Mouse (Mus musculus): ENCODE measurements at regions not wholly inside any gene's neighbourhood (a gene's known extent, or its start where the extent isn't known, plus 50 kb on each side); places are given as distances from the start of the nearest gene placed in this dataset.

DNA sequence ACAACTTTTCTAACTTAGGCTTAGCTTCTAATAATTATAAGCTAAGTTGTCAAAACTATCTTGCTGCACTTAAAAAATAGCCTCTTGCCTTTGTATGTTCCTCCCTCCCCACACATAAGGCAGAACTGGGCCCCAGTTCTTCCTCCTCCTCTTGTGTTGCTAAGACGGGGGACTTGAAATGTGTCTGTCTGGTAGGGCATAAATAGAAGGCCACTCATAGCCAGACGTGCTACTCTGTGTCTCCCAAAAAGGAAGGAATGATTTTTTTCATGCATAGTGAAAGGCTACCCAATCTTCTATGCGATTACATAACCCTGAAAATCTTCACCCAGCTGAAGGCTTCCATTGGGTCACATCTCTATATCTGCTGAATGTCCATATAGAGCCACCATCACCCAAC, 183.5 kb downstream of the Hsfy2 start:
- DNase-seq (ENCODE audit: low spot score), result no peak

DNA sequence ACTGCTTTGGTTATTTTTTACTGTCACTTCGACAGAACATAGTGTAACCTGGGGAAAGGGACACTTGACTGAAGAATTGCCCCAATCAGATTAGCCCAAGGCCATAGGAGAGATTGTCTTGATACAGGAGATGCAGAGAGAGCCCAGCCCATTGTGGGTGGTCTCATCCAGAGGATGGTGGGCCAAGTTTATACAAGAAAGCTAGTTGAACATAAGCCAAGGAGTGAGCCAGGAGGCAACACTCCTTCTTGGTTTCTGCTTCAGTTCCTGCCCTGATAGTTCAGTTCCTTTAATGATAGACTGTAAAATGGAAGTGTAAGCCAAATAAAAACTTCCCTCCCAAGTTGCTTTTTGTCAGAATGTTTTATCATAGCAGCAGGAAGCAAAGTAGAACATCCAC, 194.4 kb downstream of the Hsfy2 start:
- DNase-seq (ENCODE audit: low spot score), result no peak

DNA sequence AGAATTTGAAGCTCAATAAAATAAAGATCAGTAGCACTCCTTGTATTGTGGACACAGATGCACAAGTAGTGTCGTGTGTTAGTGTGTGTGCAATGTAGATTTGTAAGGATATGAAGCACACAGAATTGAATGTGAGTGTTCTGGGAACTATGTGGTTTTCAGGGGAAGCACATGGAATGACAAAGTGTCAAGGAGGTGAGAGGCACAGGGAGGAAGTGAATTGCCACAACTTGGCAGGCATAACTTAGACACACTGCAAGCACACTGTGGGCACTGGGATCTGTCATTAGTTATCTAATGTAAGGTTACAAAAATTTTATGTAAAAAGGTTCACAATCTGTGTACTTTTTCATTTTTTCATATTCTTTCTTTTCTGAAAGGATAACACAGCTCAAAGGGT, 230.4 kb downstream of the Hsfy2 start:
- no peak for DNase-seq (ENCODE audit: low spot score)

DNA sequence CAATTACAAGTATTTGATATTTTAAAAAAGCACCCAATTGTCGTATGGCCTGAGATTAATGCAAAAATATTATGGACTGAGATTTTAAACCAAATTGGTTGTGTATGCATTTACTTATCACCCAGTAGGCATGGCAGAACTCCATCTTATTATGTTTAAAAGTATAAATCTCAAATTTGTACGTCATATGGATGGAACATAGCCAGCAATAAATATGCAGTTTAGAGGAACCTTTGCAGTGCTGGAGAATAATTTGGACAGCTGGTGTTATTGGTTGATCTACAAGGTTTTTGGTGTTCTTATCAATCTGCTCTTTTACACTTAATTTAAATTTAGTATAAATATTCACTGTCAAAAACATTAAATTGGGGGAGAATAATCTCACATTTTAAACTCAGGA, 233.9 kb downstream of the Hsfy2 start:
- no peak for DNase-seq (ENCODE audit: low spot score)

DNA sequence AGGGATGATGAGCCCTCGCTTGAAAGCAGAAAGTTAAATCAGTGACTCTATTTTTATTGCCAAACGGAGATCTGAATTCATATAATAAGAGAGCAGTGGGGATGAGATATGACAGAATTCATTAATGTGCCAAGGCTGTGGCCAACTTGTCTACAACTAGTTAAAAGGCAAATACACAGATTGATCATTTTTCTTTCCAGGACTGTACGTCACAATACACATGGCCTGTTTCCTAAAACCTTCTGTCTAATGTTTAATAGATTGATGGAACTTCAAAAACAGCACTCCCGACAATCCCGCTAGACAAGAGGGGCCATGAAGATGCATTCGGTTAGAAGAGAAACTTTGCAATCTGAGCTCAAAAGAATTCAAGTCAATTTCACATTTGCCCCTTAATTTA, 241.4 kb downstream of the Hsfy2 start:
- no peak for DNase-seq (ENCODE audit: low spot score)

DNA sequence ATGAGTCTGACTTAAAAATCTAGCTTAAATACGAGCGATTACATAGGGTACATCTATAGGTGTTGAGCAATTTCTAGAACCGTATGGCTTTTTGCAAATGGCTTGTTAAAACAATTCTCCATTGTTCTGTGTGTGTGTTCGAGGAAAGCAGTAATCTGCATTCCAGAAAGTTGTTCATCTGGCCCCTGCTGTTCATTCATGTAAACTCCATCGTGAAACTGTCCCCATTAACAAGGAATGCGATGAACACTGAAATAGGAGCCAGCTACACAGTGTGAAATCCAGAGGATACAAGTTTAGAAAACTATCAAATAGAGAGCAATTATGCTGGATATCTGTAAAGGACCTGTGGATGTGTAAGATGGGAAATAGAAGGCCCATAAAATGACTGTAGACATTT, 250.1 kb downstream of the Hsfy2 start:
- no peak for DNase-seq (ENCODE audit: low spot score)

DNA sequence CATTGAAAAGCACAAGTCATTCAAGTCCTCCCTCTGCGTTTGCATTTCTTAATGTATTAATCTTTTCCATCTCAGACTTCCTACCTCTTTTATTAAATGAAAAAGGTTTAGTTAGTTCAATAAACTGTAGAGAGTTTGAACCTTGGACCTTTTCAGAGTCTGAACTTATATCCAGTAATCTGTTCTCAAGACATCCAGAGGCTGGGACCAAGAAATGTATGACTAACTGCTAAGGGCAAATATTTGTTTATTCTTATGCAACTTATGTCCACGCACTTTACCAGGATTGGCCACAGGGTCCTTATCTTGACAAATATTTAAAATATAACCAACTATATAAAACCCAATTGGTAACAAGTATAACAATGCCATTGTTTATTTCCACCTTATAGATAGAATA, 270.9 kb downstream of the Hsfy2 start:
- DNase-seq (ENCODE audit: low spot score), result no peak

DNA sequence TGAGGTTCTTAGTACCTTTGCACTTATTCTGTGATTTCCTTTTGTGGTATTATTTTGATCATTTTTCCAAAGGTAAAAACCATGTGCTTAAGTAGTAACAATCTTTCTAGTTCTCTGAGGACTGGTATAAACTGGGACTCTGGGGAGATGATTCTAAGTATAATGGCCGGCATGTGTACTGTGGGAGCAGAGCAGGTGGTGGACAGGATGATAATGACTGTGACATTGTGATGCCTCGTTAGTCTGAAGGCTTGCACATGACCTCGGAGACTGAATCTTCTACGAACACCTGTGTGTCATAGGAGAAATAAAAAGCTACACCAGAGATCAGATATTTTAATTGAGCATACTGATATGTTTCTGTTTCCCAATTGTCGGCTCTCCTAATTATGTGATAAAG, 276.4 kb downstream of the Hsfy2 start:
- no peak for DNase-seq (ENCODE audit: low spot score)

DNA sequence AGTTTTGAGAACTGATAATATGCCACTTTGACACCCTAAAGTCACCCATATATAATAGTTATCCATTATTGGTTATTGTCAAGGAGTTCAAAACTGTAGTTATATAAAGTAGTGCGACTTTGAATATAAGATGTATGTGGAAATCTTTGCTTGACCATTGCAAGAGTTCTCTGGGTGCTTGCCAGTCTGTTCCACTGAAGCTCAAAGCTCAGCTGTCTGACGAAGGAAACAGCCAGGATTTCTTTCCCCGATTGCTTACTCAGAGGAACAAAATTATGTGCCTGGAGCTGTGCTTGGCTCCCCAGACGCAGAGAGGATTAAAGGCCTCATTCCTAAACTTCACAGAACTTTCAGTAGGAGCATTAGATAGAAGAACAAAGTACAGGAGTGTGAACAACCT, 290.6 kb downstream of the Hsfy2 start:
- no peak for DNase-seq (ENCODE audit: low spot score)

DNA sequence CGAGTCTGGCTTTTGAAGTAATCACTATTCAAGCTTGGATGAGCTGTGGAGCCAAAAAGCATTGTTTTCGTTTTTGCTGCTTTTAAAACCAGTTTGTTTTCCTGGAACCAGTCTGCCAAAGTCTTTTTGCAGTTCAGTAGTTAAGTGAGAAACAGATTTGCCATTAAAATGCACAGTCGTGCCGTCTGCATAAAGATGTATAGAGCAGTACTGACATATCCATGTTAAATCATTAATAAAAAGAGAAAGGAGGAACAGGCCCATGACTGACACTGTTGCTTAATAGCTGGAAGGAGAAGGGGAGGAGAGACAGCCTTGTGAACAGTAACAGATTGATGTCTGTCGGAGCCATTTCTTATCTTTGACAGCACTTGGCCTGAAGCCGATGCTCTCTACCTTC, 292.3 kb downstream of the Hsfy2 start:
- DNase-seq (ENCODE audit: low spot score), result no peak

DNA sequence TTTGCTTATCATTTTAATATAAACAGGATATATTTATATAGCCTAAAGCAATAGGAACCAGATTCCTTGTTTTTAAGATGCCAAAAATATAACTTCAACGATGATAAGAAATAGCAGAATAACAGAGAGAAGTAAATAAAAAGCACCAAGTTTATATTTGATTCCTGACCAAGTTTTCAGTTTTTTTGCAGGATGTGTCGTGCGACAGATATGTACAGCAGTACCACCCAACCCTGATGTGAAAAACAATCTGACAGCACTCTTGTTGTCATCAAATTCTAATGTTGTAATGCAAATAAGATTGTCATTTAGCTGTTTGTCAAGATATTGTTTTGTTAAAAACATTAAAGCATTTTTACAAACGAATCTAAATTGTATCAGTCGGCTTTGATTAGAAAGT, 309.9 kb downstream of the Hsfy2 start:
- DNase-seq (ENCODE audit: low spot score), result no peak

DNA sequence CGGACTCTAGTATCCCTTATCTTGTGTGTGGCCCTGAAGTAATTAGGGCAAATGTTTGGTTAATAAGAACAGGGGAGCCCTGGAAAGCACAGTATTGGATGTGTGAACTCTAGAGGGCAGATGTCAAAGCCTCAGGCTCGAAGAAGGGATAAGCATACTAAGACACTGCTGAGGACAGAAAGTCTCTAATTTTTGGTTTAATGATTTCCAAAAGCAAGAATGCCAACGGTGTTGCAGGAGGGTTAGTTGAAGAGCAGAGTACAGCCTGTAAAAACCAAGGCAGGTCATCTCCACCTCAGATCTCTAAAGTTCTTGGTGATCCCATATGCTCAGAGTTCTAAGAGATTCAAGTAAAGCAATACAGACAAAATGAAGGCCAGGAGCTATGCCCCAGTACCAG, 328.6 kb downstream of the Hsfy2 start:
- no peak for DNase-seq (ENCODE audit: low spot score)

DNA sequence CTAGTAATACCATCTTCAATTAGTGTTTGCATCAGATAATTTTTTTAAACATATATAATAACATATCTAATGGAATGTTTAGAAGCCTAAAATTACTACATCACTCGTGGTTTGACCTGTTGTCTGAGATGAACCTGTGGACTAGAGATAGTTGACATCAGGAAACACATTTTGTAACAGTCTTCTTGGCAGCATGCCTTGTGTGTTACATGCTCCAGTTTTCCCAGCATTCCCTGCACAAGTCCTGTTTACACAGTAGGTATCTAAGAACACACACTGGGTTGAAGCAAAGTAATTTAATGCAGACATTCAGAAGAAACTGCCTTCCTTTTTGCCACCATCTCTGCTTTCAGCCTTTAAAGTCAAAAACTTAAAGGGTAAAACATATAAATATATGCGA, 342.8 kb downstream of the Hsfy2 start:
- no peak for DNase-seq (ENCODE audit: low spot score)

DNA sequence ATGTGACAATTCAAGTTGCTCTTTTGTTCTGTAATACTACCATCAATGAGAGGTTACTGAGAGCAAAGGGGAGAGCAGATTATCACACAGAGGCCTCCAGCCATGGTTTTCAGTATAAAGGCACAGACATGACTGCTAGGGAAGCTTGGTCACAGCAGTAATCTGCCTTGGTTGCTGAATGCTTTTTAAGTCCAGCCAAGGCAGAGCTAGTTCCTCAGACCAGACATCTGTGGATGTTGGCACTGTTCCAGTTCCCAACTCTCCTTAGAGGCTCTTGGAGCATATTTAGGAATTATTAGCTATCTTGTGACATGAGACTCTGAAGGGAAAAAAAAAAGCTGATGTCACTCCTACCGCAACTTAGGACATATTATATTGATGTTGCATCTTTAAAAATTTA, 347.5 kb downstream of the Hsfy2 start:
- no peak for DNase-seq (ENCODE audit: low spot score)

DNA sequence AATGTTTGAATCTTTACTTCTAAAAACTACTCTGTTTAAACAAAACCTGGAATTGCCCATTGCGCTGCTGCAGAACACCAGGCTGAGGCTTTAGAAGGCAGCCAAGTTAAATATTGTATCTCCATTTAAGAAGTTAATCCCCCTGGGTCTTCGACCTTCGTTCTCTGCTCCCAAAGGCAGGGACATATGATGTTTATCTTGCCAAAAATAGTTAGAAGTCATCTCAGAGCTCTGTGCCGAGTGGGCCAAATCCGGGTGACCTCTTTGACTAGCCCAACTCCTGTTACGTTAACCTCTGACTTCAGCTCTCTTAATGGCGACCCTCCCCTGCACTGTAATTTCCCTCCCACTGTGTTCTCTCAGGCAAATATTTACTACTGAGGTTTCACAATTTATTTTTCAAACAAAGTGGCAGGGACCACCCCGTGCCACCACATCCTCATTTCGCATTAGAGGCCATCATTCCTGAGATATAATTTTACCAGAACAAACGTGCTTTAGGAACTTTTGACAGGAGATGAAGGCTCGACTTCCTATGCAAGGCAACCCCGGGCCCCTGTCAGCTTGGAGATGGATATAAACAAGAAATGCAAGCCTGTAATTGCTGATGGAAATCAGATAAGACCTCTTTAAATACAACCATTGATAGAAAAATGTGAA, 350.7 kb downstream of the Hsfy2 start:
- DNase-seq (ENCODE audit: low spot score), result no peak

DNA sequence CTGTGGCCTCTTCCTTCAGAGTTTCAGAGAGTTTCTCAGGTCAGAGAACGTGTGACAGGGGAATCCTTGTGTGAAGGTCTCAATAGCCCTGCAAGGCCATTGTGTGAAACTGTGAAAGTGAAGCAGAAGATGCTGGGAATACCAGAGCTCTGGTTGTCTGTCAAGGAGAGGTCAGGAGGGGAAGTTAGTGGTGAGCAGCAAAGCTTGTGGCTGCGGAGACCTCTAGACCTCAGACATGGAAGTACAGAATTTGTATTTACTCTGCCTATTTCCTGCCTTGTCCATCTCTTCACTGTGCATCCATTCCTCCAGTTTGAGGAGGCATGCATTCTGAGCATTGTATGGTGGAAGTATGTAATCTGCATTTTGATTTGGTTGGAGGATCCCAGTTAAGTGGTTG, 375.5 kb downstream of the Hsfy2 start:
- DNase-seq (ENCODE audit: low spot score), result no peak

DNA sequence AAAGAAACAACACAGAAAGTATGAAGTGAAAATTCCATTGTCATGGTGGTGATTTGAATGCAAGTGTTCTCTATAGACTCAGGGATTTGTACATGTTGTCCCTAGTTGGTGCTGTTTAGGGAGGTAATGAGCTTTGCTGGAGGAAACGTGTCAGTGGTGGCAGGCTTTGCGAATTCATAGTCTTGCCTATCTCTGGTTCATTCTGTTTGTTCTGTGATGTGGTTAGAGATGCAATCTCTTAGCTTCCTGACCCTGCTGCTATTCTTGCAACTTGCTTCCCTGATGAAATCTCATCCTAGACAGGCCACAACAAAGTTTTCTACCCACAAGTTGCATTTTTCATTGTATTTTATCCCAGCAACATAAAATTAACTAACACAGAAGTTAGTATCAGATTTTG, 376.5 kb downstream of the Hsfy2 start:
- no peak for DNase-seq (ENCODE audit: low spot score)

DNA sequence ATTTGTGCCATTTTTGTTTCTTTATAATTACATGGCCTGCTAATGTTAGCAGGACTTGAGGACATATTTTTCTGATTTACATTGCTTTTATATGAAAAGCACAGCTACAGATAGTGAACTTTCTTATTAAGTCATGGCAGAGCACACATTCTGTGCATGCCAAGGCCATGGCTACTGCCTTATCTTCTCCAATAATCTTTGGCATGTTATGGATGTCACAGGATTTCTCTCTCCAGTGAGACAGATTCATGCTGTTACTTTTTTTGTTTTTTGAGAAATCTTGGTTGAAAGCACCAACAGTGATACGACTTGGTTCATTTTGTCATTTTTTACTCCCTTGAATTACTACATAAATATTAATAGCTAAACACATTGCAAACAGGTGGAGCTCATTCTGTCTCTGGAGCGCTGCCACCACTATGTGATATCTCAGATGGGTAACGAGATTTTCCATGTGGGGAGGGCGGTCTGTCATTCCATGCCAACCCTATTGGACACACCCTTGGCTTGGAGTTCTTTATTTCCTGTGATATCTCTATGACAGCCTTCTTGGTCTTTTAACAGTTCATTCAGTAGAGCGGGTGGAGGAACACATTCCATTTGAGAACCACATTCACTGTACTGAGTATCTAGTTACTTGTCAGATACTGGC, 380.3 kb downstream of the Hsfy2 start:
- no peak for DNase-seq (ENCODE audit: low spot score)

DNA sequence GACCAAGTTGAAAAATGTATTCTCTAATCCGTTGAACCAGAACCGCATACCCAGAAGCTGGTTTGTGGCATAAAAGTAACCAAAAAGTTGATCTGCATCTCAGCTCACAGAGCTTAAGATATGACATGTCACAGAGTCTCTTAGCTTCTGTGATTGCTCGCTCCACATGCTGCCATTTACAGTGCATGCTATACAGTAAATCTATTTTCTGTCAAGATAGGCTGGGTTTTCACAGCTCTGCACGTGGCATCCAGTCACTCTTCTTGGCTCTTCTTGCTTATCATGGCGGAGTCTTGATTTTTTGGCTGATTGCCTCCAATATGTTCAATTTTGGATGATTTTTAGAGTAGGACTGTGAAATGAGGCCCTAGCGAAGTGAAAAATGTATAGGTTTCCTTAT, 397.5 kb downstream of the Hsfy2 start:
- no peak for DNase-seq (ENCODE audit: low spot score)

DNA sequence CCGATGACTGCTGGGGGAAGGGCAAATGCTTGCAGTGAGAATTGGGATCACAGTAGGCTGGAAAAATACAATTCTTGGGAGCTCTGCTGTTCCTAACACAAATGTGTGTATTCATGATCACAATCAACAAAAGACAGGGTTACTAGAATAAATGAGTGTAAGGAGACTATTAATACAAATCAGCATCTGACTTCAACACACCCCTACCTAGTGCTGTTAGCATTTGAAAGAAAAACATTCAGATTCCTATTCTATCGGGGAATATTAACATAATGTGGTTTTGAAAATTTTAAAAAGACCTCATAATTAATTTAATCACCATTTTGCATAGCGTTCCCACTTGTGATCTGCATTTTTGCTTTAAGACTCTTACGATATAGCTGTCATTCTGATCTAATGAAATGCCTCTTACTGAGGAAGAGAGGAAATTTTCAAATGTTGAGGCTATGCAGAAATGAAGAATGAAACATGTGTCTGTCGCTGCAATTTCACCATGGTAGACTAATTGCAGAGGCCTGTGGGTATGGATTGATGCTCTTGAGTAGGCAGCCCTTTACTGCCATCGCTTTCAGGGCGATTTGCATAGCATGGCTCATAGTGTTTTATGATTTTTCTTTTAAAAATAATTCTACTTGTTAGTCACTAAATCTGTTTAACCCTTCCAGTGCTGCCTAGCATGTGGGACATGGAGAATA, 410.8 kb downstream of the Hsfy2 start:
- DNase-seq (ENCODE audit: low spot score), result no peak

DNA sequence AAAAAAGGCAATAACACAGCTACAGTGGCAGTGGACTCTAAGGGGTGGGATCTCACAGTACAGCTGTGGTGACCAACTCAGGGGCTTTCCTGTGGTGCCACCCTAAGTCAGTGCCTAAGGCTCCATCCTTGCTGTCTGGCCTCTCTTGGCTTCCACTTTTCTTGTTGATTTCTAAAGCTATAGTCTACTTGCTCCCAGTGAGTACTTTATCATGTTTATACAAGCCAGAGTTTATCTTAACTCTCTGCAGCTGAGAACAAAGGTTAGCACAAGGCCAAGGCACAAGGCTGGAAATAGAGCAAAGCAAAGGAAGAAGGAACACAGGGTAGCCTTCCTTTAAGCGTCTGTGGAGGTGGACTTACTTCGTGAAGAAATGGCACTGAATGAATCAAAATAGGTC, 417.5 kb downstream of the Hsfy2 start:
- no peak for DNase-seq (ENCODE audit: low spot score)

DNA sequence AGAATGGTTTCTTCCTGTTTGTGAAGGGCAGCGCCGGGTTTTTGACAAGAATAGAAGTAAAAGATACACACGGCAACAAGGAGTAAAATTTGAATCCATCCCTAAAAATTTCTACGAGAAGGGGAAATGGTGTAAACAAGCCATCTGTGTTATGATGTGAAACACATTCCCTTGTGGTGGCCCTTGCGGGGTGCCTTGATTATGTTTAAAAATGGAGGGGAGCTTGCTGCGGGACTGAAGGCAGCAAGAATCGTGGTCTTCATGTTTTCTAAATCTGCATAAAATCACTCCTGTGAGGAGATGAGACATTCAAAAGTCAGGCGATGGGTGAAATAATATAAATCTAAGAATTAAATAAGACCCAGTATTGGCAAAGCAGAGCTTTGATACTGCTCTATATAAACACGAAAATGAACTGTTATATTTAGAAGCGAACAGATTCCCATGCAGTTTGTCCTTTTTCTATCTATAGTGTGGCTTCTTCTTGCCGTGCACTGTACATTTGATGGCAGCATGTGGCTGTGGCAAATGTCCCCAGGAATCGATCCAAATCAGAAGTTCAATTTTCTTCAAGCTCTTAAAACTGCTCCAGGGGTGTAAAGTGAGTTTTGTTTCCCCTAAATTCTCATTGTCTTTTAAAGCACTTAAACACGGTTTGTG, 426.4 kb downstream of the Hsfy2 start:
- DNase-seq (ENCODE audit: low spot score), result no peak

DNA sequence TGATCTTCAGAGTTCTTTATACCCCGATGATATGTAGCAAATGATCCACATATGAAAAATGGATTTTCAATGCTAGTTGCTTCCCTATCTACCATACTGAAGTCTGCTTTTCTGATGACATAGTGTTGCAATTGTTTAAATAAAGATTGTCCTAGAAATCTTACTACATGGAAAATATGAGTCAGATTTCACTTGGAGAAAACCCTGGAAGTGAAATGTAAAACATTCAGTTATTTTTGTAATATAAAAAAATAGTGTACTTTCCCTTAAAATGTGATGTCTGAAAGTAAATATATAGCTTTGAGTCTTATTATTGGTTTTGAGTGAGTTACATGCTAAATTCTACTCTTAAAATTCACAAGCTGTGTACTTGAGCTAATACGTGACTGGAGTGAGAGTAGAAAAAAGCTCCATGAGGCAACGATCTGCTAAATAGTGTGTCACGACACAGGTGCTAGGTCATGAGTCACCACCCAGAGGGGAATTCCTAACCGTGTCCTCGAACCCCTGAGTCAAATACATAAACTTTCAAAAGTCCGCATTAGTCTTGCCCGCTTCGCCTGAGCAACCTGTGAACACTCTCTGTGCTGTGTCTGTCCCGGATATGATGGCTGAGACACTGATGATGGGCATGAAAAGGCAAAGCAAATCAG, 430.5 kb downstream of the Hsfy2 start:
- DNase-seq (ENCODE audit: low spot score), result no peak
